Mouse (Mus musculus) heart, adult 2 months (tissue): ENCODE measurements at regions not wholly inside any gene's neighbourhood (a gene's known extent, or its start where the extent isn't known, plus 50 kb on each side); places are given as distances from the start of the nearest gene placed in this dataset.

Experiments
- DNase-seq, 2 experiments: peaks; one replicate each; pipeline ENCODE4 v3.0.0; 2021
- H3K27ac ChIP-seq: fragments of 200-600 bp; 2 replicates; pipeline ENCODE4 v1.8.1; 2022
- H3K27me3 ChIP-seq: fragments of 200-500 bp; 2 replicates; pipeline ENCODE4 v1.6.1; 2012; ENCODE audit warnings: mild to moderate bottlenecking, low read length, inconsistent platforms, mixed read lengths; ENCODE audit not compliant: control insufficient read depth, insufficient read depth
- H3K36me3 ChIP-seq: fragments of 200-500 bp; 2 replicates; pipeline ENCODE4 v1.6.1; 2012; ENCODE audit warnings: low read length, inconsistent platforms; ENCODE audit not compliant: control insufficient read depth, insufficient read depth
- H3K4me1 ChIP-seq: fragments of 200-500 bp; 2 replicates; pipeline ENCODE4 v1.6.1; 2011; ENCODE audit warnings: low read length; ENCODE audit not compliant: control insufficient read depth, insufficient read depth
- H3K4me3 ChIP-seq: fragments of 200-600 bp; 2 replicates; pipeline ENCODE4 v1.8.1; 2022
- H3K79me2 ChIP-seq: fragments of 200-500 bp; replicated peaks from 2 replicates; pipeline ENCODE4 v1.6.1; 2012; ENCODE audit warnings: mild to moderate bottlenecking, inconsistent platforms, low read length, moderate library complexity, mixed read lengths; ENCODE audit not compliant: control insufficient read depth, insufficient read depth
- H3K9ac ChIP-seq: fragments of 200-500 bp; 2 replicates; pipeline ENCODE4 v1.6.1; 2012; ENCODE audit warnings: low read depth, mild to moderate bottlenecking, control low read depth, inconsistent platforms, low read length, mixed read lengths
- CTCF ChIP-seq: fragments of 200-600 bp; IDR thresholded peaks from 2 replicates; pipeline ENCODE4 v1.8.1; 2022; ENCODE audit warnings: antibody characterized with exemption, mild to moderate bottlenecking, moderate library complexity
- EP300 ChIP-seq: fragments of 200-500 bp; IDR thresholded peaks from 2 replicates; pipeline ENCODE4 v1.6.1; 2011; ENCODE audit warnings: low read depth, low read length, control low read depth; ENCODE audit not compliant: insufficient read depth
- POLR2A ChIP-seq: fragments of 200-500 bp; IDR thresholded peaks from 2 replicates; pipeline ENCODE4 v1.6.1; 2011; ENCODE audit warnings: mild to moderate bottlenecking, low read depth, low read length, control low read depth; ENCODE audit not compliant: insufficient read depth
- WGBS: fragments of 180-500 bp; shearing (Covaris S2); methylation state at CpG from one replicate; pipeline ENCODE4 v1.1.7; 2018; 5-methylcytosine and 5-hydroxymethylcytosine counted together
- intact Hi-C: fragments of 180-260 bp; cut with DNase I; formaldehyde crosslinking; loops from one replicate; pipeline ENCODE4 v1.15.1; 2025
- microRNA-seq, 2 experiments: library from miRNA; unstranded; fragments of <30 nt; microRNA quantifications; one replicate each; pipeline ENCODE4 v1.2.0; 2021

- Histone ChIP-seq H3K4me1 (no peaks in the 10 kb centered on the region), H3K27me3 (peaks cover 4% of the 10 kb centered on the region; the same call in 1 of the 2 replicates), H3K9ac (no peak overlapping the region), H3K36me3 (no peaks in the 10 kb centered on the region), H3K27ac (no peak overlapping the region), H3K79me2 (no peaks in the 10 kb centered on the region), H3K4me3 (no peak overlapping the region)
- WGBS = 64% methylated on average over 19 of the region's 19 CpGs
- intact Hi-C loops = no loop called here
- no peak for DNase-seq
- TF ChIP-seq EP300 (no peak), CTCF (no peak), POLR2A (no peak)
These were observed 55.8 kb upstream of the Zfhx3 start for GRCm38 (mm10) chr8:107886516-107887253.

- H3K27ac ChIP-seq = no peak overlapping the region
- no peak overlapping the region for H3K4me3 ChIP-seq
- intact Hi-C loops = no loop called here
- H3K79me2 ChIP-seq = no peaks in the 10 kb centered on the region
- no peaks in the 10 kb centered on the region for H3K36me3 ChIP-seq
- 30% methylated on average over 10 of the region's 10 CpGs for WGBS
- DNase-seq = no peak
- TF ChIP-seq POLR2A (no peak), CTCF (no peak), EP300 (no peak)
- H3K27me3 ChIP-seq = peaks cover 4% of the 10 kb centered on the region; the same call in 1 of the 2 replicates
- H3K9ac ChIP-seq = no peak overlapping the region
- no peaks in the 10 kb centered on the region for H3K4me1 ChIP-seq
These were observed 55.1 kb upstream of the Zfhx3 start for GRCm38 (mm10) chr8:107887333-107887732.

DNA sequence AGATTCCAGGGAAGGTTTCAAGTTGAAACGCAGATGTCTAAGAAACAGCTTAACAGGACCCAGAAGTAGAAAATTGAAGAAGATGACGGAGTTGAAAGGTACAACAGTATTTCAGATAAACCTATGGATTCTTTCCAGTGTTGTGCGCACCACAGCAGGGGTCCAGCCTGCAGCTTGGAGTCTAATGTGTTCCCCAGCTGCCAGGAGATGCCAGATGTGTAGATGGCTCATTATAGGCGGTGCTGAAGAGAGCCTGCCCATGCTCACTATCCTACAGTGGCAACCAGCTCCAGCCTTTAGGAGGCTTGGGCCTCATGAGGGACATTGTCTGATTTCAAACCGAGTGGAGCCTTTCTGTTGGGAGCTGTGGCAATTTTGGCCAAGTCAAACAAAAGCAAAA lies 51.5 kb upstream of the Zfhx3 start:
- no peaks in the 10 kb centered on the region for H3K27me3 ChIP-seq
- 65% methylated on average over 5 of the region's 5 CpGs for WGBS
- intact Hi-C loops = no loop called here

More for the DNA sequence above, 51.5 kb upstream of the Zfhx3 start:
- H3K36me3 ChIP-seq = no peaks in the 10 kb centered on the region
- no peak for TF ChIP-seq POLR2A
- TF ChIP-seq CTCF = no peak
- no peak for TF ChIP-seq EP300
- H3K9ac ChIP-seq = no peak overlapping the region
- no peaks in the 10 kb centered on the region for H3K4me1 ChIP-seq
- no peaks in the 10 kb centered on the region for H3K79me2 ChIP-seq
- no peak overlapping the region for H3K4me3 ChIP-seq
- H3K27ac ChIP-seq = no peak overlapping the region
- no peak for DNase-seq

Small RNA genes lying in the stretch of these regions (microRNA-seq; reads per million reads assigned to microRNA genes)
- gene Gm22825 = 0 reads per million in 2 experiments
- 0 reads per million in 2 experiments for gene Gm23646
